Comparison of ENCODE assay signal across 8 mouse cellular contexts in the genomic region with DNA sequence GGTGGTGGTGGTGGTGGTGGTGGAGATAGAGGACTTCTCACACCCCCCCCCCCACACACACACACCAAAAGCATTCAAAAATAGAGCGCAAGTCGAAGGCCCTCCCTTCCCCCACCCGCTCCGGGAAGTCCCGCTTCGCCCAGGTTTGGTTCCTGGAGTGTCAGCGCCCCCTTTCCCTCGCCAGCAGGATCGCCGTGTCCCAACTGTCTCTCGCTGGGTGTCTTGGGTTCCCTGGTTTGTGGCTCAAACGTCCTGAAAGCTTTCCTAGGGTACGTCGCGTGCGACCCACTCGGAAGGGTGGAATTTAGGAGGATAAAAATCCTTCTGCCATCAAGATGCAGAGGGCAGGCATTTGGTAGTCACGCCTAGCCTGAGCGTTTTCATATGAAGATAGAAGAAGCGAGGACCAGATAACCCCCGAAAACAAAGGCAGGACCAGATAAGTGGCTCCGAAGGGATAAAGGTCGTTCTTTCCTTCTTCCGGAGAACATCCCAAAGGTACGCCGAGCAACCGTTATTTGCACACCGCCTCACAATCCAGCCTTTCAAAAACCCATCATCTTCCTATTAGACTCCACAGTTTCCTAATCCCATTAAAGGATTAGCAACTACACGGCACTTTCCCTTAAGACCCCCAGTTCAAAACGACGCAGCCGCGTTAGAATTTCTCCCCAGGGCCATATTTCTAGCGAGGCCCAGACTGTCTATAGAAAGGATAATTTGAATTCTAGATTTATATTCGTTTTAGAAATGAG. TPM values are rescaled to one million over a fixed set of nuclear protein-coding genes. Genes with fewer than 3 reads are reported as not detected.
DNase-seq lines count a peak whose midpoint lies in the region; ATAC-seq and TF ChIP-seq lines count a peak whose summit lies in the region.

No protein-coding gene starts in this region.

- no peaks in the 10 kb centered on the region for H3K36me3 ChIP-seq in E14TG2a.4 (ENCODE audit: insufficient read depth, low read length)
- H3K36me3 ChIP-seq in intestine, embryonic 16.5 days (ENCODE audit: control insufficient read depth, insufficient read depth, low read length) = no peaks in the 10 kb centered on the region

- peak; percentile 29 for TF ChIP-seq CTCF in E14TG2a.4 (conservative IDR thresholded peaks at IDR 0.05; ENCODE audit: low read length)

- peaks cover 71% of the 10 kb centered on the region for H3K4me1 ChIP-seq in E14TG2a.4 (replicated peaks; ENCODE audit: low read depth, low read length)
- H3K4me1 ChIP-seq in intestine, embryonic 16.5 days (ENCODE audit: control insufficient read depth, insufficient read depth, low read length) = peaks cover 26% of the 10 kb centered on the region

- peak overlapping the region; percentile 38 for H3K27ac ChIP-seq in intestine, embryonic 16.5 days (ENCODE audit: low read length)

- DNase-seq in 3T3-L1 (ENCODE audit: low read depth, low spot score) = peak; percentile 89
- peak; percentile 93 for DNase-seq in embryo, embryonic 11 days
- peak; percentile 83 to 87 for DNase-seq in heart, adult 18-20 months
- DNase-seq in lung, adult 18-20 months = peak; percentile 62 to 74
- DNase-seq in ovary, postnatal 36 days (ENCODE audit: low spot score) = peak; percentile 75
- no peak for DNase-seq in spleen, postnatal 36 days (ENCODE audit: low spot score in 2 of 2)

- H3K4me2 ChIP-seq in intestine, embryonic 16.5 days (ENCODE audit: low read depth, low read length) = peak overlapping the region; percentile 50

- no peak overlapping the region; the same call in 1 of the 2 replicates for H3K4me3 ChIP-seq in E14TG2a.4 (replicated peaks; ENCODE audit: low read length)
- H3K4me3 ChIP-seq in intestine, embryonic 16.5 days (ENCODE audit: low read length) = peak overlapping the region; percentile 38

- H3K27me3 ChIP-seq in E14TG2a.4 (ENCODE audit: insufficient read depth, low read length) = peaks cover 92% of the 10 kb centered on the region
- H3K27me3 ChIP-seq in intestine, embryonic 16.5 days (replicated peaks; ENCODE audit: control insufficient read depth, insufficient read depth, low read length) = peaks cover 50% of the 10 kb centered on the region

- H3K9ac ChIP-seq in intestine, embryonic 16.5 days (ENCODE audit: low read depth, low read length) = peak overlapping the region; percentile 58

- no peaks in the 10 kb centered on the region for H3K9me3 ChIP-seq in E14TG2a.4 (ENCODE audit: low read length)
- H3K9me3 ChIP-seq in intestine, embryonic 16.5 days (ENCODE audit: control insufficient read depth, low read length) = no peaks in the 10 kb centered on the region

- ATAC-seq in intestine, embryonic 16.5 days = no peak

- WGBS in intestine, embryonic 16.5 days = 2% methylated on average over 35 of the region's 35 CpGs

RNA-seq across cellular contexts. Expression of a gene that starts 0.8 kb away (rescaled TPM):
- 10 to 100 TPM; 20.5 to 23.7 TPM for total RNA-seq in heart, adult 18-20 months (2021)
- 27.7 and 29.4 TPM in 2 replicates for polyA plus RNA-seq in intestine, embryonic 16.5 days (2015; fragmentation: Nextera tagmentation; extraction: Ambion mirVana)

Comparison
In these comparisons a context has a peak if more than half of its experiments do, and no peak if none do; other contexts are left out.
1. DNase-seq: peak in 3T3-L1 (single experiment), embryo, embryonic 11 days (single experiment), heart, adult 18-20 months (2 of 2), lung, adult 18-20 months (2 of 2) and ovary, postnatal 36 days (single experiment); none in spleen, postnatal 36 days (0 of 2).